In the genomic region with DNA sequence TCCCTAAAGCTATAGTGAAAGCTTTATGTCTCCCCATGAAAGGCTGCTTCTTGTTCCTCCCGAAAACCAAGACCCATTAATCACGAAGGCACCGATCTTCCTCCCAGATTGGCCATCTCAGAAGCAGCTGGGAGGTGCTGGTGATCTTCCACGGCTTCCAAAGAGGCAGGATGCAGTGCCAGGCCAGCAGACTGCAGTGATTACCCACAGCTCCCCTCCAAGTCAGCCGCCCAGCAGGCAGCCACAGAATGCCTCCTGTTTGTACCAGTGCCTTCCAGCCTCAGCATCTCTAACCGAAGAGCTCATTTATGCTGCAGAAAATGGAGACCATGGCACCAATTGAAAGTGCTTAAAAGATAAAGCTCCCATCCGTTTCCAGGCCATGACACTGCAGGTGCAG, we compare ENCODE assay signal across 12 mouse cellular contexts.
DNase-seq lines count a peak whose midpoint lies in the region; ATAC-seq lines count a peak whose summit lies in the region.
"Had no signal": no experiment of that assay in that cellular context is flagged by ENCODE, and none has a peak within 500 bp of the region (broad histone marks: within the 10 kb centered on the region; RNA-seq: fewer than 3 reads in every experiment).

No protein-coding gene starts in this region.

- no peak for ATAC-seq in hindbrain, embryonic 12.5 days (ENCODE audit: low FRiP score)
- no peak for ATAC-seq in midbrain, embryonic 14.5 days (ENCODE audit: low FRiP score, low TSS enrichment)
- peak; percentile 73 for ATAC-seq in forebrain, embryonic 14.5 days
- peak; percentile 69 for ATAC-seq in neural tube, embryonic 15.5 days (ENCODE audit: low FRiP score)
- ATAC-seq: liver, postnatal 0 days had no signal

- peak overlapping the region; percentile 52; the same call in 1 of the 2 replicates for H3K27ac ChIP-seq in hindbrain, embryonic 12.5 days
- no peak overlapping the region for H3K27ac ChIP-seq in hindbrain, embryonic 10.5 days
- H3K27ac ChIP-seq in midbrain, embryonic 14.5 days (replicated peaks; ENCODE audit: low read depth, low read length), result peak overlapping the region; percentile 49; the same call in 1 of the 2 replicates
- no peak overlapping the region for H3K27ac ChIP-seq in midbrain, embryonic 10.5 days (replicated peaks)
- peak overlapping the region; percentile 70; the same call in 1 of the 2 replicates for H3K27ac ChIP-seq in forebrain, embryonic 14.5 days (ENCODE audit: low read depth, low read length)
- H3K27ac ChIP-seq in neural tube, embryonic 15.5 days (replicated peaks), result peak overlapping the region; percentile 69
- H3K27ac ChIP-seq: kidney, embryonic 15.5 days had no signal

- H3K4me1 ChIP-seq in hindbrain, embryonic 12.5 days, result peaks cover 18% of the 10 kb centered on the region
- H3K4me1 ChIP-seq in hindbrain, embryonic 10.5 days (replicated peaks), result 0 out of 2 replicates have a peak, but pooled peaks cover 10% of the 10 kb centered on the region
- H3K4me1 ChIP-seq in midbrain, embryonic 14.5 days (ENCODE audit: control insufficient read depth, insufficient read depth, low read length), result peaks cover 22% of the 10 kb centered on the region
- no peaks in the 10 kb centered on the region; the same call in 1 of the 2 replicates for H3K4me1 ChIP-seq in midbrain, embryonic 10.5 days
- H3K4me1 ChIP-seq in forebrain, embryonic 14.5 days (ENCODE audit: control insufficient read depth, insufficient read depth, low read length), result peaks cover 11% of the 10 kb centered on the region; the same call in 1 of the 2 replicates
- peaks cover 26% of the 10 kb centered on the region for H3K4me1 ChIP-seq in neural tube, embryonic 15.5 days

- H3K36me3 ChIP-seq in hindbrain, embryonic 12.5 days, result no peaks in the 10 kb centered on the region
- H3K36me3 ChIP-seq in hindbrain, embryonic 10.5 days, result no peaks in the 10 kb centered on the region
- H3K36me3 ChIP-seq in midbrain, embryonic 14.5 days (ENCODE audit: control insufficient read depth, insufficient read depth, low read length), result no peaks in the 10 kb centered on the region
- H3K36me3 ChIP-seq in midbrain, embryonic 10.5 days, result no peaks in the 10 kb centered on the region
- no peaks in the 10 kb centered on the region for H3K36me3 ChIP-seq in forebrain, embryonic 14.5 days (ENCODE audit: control insufficient read depth, insufficient read depth, low read length)
- no peaks in the 10 kb centered on the region for H3K36me3 ChIP-seq in neural tube, embryonic 15.5 days
- H3K36me3 ChIP-seq: kidney, embryonic 15.5 days had no signal

- WGBS in hindbrain, embryonic 12.5 days, result 47% methylated on average over 7 of the region's 7 CpGs
- WGBS in hindbrain, embryonic 10.5 days, result 60% methylated on average over 7 of the region's 7 CpGs
- 50% methylated on average over 7 of the region's 7 CpGs for WGBS in midbrain, embryonic 14.5 days
- WGBS in midbrain, embryonic 10.5 days, result 62% methylated on average over 7 of the region's 7 CpGs
- 36% methylated on average over 7 of the region's 7 CpGs for WGBS in forebrain, embryonic 14.5 days
- WGBS in neural tube, embryonic 15.5 days, result 12% methylated on average over 7 of the region's 7 CpGs

- H3K4me2 ChIP-seq in hindbrain, embryonic 12.5 days (replicated peaks), result no peak overlapping the region
- H3K4me2 ChIP-seq in midbrain, embryonic 14.5 days (ENCODE audit: low read length), result no peak overlapping the region
- no peak overlapping the region for H3K4me2 ChIP-seq in forebrain, embryonic 14.5 days (ENCODE audit: low read length)
- H3K4me2 ChIP-seq in neural tube, embryonic 15.5 days, result no peak overlapping the region

- H3K9me3 ChIP-seq in hindbrain, embryonic 12.5 days (replicated peaks), result 0 out of 2 replicates have a peak, but pooled peaks cover 6% of the 10 kb centered on the region
- peaks cover 3% of the 10 kb centered on the region; the same call in 1 of the 2 replicates for H3K9me3 ChIP-seq in hindbrain, embryonic 10.5 days
- no peaks in the 10 kb centered on the region for H3K9me3 ChIP-seq in midbrain, embryonic 14.5 days (ENCODE audit: control insufficient read depth, low read length)
- no peaks in the 10 kb centered on the region; the same call in 1 of the 2 replicates for H3K9me3 ChIP-seq in midbrain, embryonic 10.5 days (replicated peaks)
- peaks cover 4% of the 10 kb centered on the region; the same call in 1 of the 2 replicates for H3K9me3 ChIP-seq in forebrain, embryonic 14.5 days (replicated peaks; ENCODE audit: control insufficient read depth, low read length)
- no peaks in the 10 kb centered on the region for H3K9me3 ChIP-seq in neural tube, embryonic 15.5 days (replicated peaks)
- H3K9me3 ChIP-seq: kidney, embryonic 15.5 days had no signal

- no peak for DNase-seq in hindbrain, embryonic 10.5 days (ENCODE audit: low spot score)
- DNase-seq in midbrain, embryonic 14.5 days, result peak; percentile 41
- DNase-seq in midbrain, embryonic 10.5 days (ENCODE audit: low spot score), result no peak
- peak; percentile 66 for DNase-seq in forebrain, embryonic 14.5 days (ENCODE audit: low spot score)
- no peak for DNase-seq in urinary bladder, postnatal 10 days (ENCODE audit: low spot score)
- no peak for DNase-seq in urinary bladder, postnatal 36 days (ENCODE audit: low spot score in 2 of 2)
- DNase-seq: gastrocnemius, postnatal 36 days; heart, postnatal 14 days; liver, postnatal 0 days had no signal

- no peak overlapping the region for H3K9ac ChIP-seq in hindbrain, embryonic 12.5 days
- H3K9ac ChIP-seq in midbrain, embryonic 14.5 days (replicated peaks; ENCODE audit: low read length), result no peak overlapping the region
- no peak overlapping the region; the same call in 1 of the 2 replicates for H3K9ac ChIP-seq in forebrain, embryonic 14.5 days (ENCODE audit: low read length)
- H3K9ac ChIP-seq in neural tube, embryonic 15.5 days (replicated peaks), result no peak overlapping the region
- H3K9ac ChIP-seq: kidney, embryonic 15.5 days; liver, postnatal 0 days had no signal

- no peaks in the 10 kb centered on the region for H3K27me3 ChIP-seq in hindbrain, embryonic 12.5 days
- no peaks in the 10 kb centered on the region for H3K27me3 ChIP-seq in hindbrain, embryonic 10.5 days (ENCODE audit: insufficient read depth, poor library complexity, severe bottlenecking)
- H3K27me3 ChIP-seq in midbrain, embryonic 14.5 days (ENCODE audit: control insufficient read depth, insufficient read depth, low read length), result no peaks in the 10 kb centered on the region
- peaks cover 20% of the 10 kb centered on the region for H3K27me3 ChIP-seq in midbrain, embryonic 10.5 days (ENCODE audit: low read depth, poor library complexity, severe bottlenecking)
- no peaks in the 10 kb centered on the region for H3K27me3 ChIP-seq in forebrain, embryonic 14.5 days (replicated peaks; ENCODE audit: control insufficient read depth, insufficient read depth, low read length)
- no peaks in the 10 kb centered on the region for H3K27me3 ChIP-seq in neural tube, embryonic 15.5 days (replicated peaks)
- H3K27me3 ChIP-seq: kidney, embryonic 15.5 days had no signal

- no peak overlapping the region for H3K4me3 ChIP-seq in hindbrain, embryonic 12.5 days
- no peak overlapping the region for H3K4me3 ChIP-seq in hindbrain, embryonic 10.5 days
- no peak overlapping the region for H3K4me3 ChIP-seq in midbrain, embryonic 14.5 days (replicated peaks; ENCODE audit: low read depth, low read length)
- H3K4me3 ChIP-seq in midbrain, embryonic 10.5 days, result no peak overlapping the region
- H3K4me3 ChIP-seq in forebrain, embryonic 14.5 days (ENCODE audit: low read depth, low read length), result no peak overlapping the region
- H3K4me3 ChIP-seq in neural tube, embryonic 15.5 days (replicated peaks), result no peak overlapping the region
- H3K4me3 ChIP-seq: kidney, embryonic 15.5 days had no signal

Comparison
In these comparisons a context has a peak if more than half of its experiments do, and no peak if none do; other contexts are left out.
1. H3K27ac ChIP-seq: peak in hindbrain, embryonic 12.5 days (single experiment), midbrain, embryonic 14.5 days (single experiment), forebrain, embryonic 14.5 days (single experiment) and neural tube, embryonic 15.5 days (single experiment); none in hindbrain, embryonic 10.5 days (single experiment) and midbrain, embryonic 10.5 days (single experiment).
2. DNase-seq: peak in midbrain, embryonic 14.5 days (single experiment) and forebrain, embryonic 14.5 days (single experiment); none in hindbrain, embryonic 10.5 days (single experiment), midbrain, embryonic 10.5 days (single experiment), urinary bladder, postnatal 10 days (single experiment) and urinary bladder, postnatal 36 days (0 of 2).
3. ATAC-seq: peak in forebrain, embryonic 14.5 days (single experiment) and neural tube, embryonic 15.5 days (single experiment); none in hindbrain, embryonic 12.5 days (single experiment) and midbrain, embryonic 14.5 days (single experiment).